Mouse (Mus musculus) ES-Bruce4 (cell line): ENCODE data around the gene Myom3.

Experiments used
- CTCF ChIP-seq: IDR thresholded peaks from one replicate; pipeline ENCODE4 v1.8.1; 2011; ENCODE audit warnings: low read depth, low read length
- EP300 ChIP-seq: IDR thresholded peaks from 2 replicates; pipeline ENCODE4 v1.6.1; 2011; ENCODE audit warnings: low read depth, low read length; ENCODE audit not compliant: insufficient read depth
- POLR2A ChIP-seq: IDR thresholded peaks from one replicate; pipeline ENCODE4 v1.8.1; 2011; ENCODE audit warnings: low read length; ENCODE audit not compliant: insufficient read depth

- TF ChIP-seq CTCF (no peak), POLR2A (no peak), EP300 (no peak)
These were observed 58.9 kb downstream of the Myom3 start for GRCm38 (mm10) chr4:135818366-135818765.
